Mouse (Mus musculus) kidney, embryonic 16.5 days (tissue): ENCODE data around the gene Ctps. TPM values are rescaled to one million over a fixed set of nuclear protein-coding genes. Genes with fewer than 3 reads are reported as not detected.

Source experiments
- polyA plus RNA-seq: library from polyadenylated mRNA; unstranded; fragments of >200 nt; fragmentation: Nextera tagmentation; extraction: Ambion mirVana; gene quantifications from 2 replicates; pipeline ENCODE4 v1.2.1, GENCODE M21; 2015

Ctps gene
- polyA plus RNA-seq, 1 experiment from 2014 or later, result 73.7 TPM

Other genes with a start within 250 kb of the Ctps start
- gene Scmh1, start 165.0 kb downstream of the Ctps start, polyA plus RNA-seq, result 38.0 and 46.7 TPM in 2 replicates
- not detected in 2 replicates for gene Slfnl1, start 38.0 kb downstream of the Ctps start, polyA plus RNA-seq
- gene Gm8439, start 18.5 kb upstream of the Ctps start, polyA plus RNA-seq, result not detected in 2 replicates
- 10.6 and 13.1 TPM in 2 replicates for gene Cited4, start 96.3 kb upstream of the Ctps start, polyA plus RNA-seq
- 0.85 and 1.7 TPM in 2 replicates for gene Kcnq4, start 178.3 kb upstream of the Ctps start, polyA plus RNA-seq